Mouse (Mus musculus): ENCODE results near the gene Brix1. TPM values are rescaled to one million over a fixed set of nuclear protein-coding genes. Genes with fewer than 3 reads are reported as not detected.

Gene Brix1
- polyA plus RNA-seq, 1 experiment from 2014 or later: 165 TPM

DNA sequence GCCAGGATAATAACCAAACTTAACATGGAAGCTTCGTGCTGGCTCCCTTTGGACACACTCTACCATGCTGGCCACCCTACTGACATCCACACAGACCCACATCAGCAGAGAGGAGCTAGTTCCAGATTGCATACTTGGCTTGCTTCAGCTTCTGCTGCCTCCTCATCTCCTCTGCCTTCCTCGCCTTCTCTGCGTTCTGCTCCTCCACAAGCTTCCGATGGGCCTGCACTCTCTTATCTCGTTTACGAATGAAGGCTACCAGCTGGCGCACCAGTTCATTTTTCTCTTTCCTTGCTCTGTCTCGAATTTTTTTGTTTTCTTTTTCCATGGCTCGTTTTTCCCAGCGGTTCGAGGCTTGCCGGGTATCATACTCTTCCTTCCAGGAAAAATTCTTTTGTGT is 24.8 kb downstream of the Brix1 start:
- DNase-seq (ENCODE audit: low spot score): no peak

DNA sequence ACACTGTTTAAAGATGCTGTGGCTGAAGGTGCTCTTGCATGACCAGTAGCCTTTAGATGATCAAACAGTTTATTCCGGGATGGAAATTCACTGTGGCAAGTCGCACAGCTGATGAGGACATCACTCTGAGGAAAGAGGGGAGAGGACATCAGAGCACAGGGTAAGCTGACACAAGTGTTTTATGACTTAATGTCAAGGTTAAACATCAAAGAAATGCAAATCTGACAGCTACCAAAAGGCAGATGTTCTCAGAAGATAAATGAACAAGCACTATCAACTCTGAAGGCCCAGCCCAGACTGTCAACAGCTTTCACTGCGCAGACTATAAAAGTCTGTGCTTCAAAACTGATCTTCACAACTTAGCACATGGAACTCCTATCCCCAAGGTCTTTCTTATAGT is 38.6 kb downstream of the Brix1 start:
- DNase-seq (ENCODE audit: low spot score): no peak

DNA sequence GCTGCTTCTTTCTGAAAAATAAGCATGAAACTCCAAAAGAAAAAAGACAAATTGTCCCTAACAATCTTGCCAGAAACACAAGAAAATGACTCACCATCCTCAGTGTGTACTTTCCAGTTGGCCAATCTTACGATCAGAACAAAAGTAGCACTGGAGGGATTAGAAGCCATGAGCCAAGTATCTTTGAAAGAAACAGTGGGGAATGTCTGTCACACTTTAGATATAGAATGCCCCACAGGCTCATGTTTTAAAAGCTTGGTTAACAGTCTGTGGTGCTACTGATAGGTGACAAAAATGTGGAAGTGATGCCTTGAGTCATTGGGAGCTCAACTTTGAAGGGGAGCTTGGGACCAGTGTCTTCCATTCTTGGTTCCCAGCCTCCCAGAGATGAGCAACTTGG is 43.5 kb downstream of the Brix1 start:
- no peak for DNase-seq (ENCODE audit: low spot score)

DNA sequence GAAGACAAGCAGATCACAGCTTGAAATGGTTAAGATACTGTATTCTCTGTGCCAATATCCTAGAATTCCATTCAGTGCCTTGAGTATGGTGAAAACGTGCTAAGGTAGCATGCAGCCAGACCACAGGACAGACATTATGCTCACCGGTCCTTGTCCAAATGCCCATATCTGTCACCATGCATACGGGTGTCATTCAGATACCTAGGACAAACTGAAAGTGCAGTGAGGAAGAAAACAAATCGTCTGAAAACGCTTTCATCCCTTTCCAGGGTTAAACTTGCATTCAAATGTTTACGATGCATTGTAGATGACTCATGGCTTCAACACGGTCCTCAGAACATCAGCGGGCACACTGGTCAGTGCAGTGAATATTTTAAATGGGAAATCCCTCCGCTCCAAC is 44.3 kb downstream of the Brix1 start:
- no peak for DNase-seq (ENCODE audit: low spot score)

DNA sequence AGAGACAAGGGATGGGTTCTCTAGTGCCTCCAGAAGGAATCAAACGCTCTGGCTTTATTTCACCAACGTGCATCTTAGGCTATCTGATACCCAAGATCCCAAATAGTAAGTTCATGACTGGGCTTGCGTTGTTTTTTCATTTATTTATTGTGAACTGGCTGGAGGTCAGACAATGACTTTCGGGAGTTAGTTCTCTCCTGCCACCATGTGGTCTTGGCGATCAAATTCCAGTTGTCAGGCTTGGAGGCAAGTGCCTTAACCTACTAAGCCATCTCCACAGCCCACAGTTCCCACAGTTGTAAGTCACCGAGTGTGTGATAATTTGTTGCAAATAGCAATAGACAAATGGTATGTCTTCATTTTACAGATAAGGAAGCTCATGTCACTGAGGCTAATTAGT is 45.8 kb downstream of the Brix1 start:
- no peak for DNase-seq (ENCODE audit: low spot score)

DNA sequence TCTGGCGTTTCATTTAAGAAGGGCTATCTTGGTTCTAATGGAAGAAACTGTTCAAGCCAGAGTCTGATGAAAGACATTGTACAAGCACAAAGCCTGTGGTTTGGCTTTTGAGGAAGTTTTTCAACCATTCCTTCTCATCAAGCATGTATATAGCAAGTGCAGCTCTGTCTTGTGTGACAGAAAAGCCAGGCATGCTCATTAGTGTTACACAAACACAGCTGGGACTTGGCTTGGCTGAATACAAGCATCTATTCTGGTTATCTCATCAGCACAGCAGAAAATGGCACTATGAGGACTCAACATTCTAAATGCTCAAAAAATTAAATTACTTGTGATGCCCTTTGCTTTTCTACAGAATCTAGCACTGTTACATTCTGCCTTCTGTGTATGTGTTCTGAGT is 48.9 kb downstream of the Brix1 start:
- no peak for DNase-seq (ENCODE audit: low spot score)

DNA sequence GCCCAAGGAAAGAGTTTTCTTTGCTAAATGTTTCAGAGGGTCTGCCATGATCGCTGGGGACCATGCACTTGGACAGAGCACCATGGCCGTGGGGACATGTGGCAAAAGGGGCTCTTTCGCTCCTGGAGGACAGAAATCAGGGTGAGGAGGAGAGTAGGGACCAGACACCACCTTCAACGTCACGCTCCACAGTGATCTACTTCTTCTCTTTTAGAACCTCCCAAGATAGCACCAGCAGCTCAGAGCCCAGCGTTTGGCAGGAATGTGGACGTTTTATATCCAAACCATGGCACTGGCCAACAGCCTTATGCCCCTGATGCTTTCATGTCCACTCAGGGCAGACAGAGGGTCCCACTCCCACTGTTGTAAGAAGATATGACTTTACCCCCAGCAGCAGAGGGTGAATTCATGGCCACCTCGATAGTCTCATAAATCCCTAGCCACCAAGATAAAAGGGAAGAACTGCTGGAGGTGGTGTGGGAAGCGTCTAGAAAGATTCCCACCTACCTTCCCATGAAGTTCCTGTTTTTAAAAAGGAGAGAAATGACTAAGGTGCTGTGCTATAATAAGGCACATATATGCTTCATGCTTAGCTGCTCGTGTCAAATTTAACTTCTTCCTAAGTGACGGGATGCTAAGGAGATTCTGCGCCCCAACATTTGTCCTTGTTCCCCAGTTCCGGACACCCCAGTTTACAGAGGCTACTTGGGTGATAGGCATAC is 59.0 kb downstream of the Brix1 start:
- no peak for DNase-seq (ENCODE audit: low spot score)

DNA sequence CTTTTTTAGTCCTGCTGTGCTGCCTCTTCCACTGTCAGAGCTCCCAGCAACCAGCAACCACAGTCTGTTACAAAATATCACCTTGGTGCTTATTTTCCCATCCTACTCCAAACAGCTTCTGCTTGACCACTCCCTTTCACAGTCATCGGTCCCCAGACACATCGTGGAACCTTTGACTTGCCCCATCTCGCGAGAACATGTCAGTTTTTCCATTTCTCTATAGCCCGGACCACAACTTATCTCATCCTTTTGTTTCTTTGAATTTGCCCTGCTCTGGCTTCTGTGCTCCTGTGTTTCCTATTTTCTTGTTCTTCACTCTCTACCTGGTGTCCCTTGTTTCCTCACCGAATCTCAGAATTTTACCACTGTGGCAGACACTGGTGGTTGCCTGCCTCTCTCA is 59.6 kb downstream of the Brix1 start:
- no peak for DNase-seq (ENCODE audit: low spot score)

Other genes starting within 250 kb of the Brix1 start
- not detected in 2 replicates for gene Gm21973, start 160.6 kb downstream of the Brix1 start, polyA plus RNA-seq (2015; fragmentation: Nextera tagmentation; extraction: Ambion mirVana)
- not detected in 2 replicates for gene Agxt2, start 127.4 kb downstream of the Brix1 start, polyA plus RNA-seq (2015; fragmentation: Nextera tagmentation; extraction: Ambion mirVana)
- gene Dnajc21, start 15.4 kb downstream of the Brix1 start, polyA plus RNA-seq (2015; fragmentation: Nextera tagmentation; extraction: Ambion mirVana): 14.9 and 17.5 TPM in 2 replicates
- gene Rad1, start 71 bp upstream of the Brix1 start, polyA plus RNA-seq (2015; fragmentation: Nextera tagmentation; extraction: Ambion mirVana): 35.7 and 35.9 TPM in 2 replicates
- not detected in 2 replicates for gene Ttc23l, start 72.7 kb upstream of the Brix1 start, polyA plus RNA-seq (2015; fragmentation: Nextera tagmentation; extraction: Ambion mirVana)
- gene Rai14, start 228.7 kb upstream of the Brix1 start, polyA plus RNA-seq (2015; fragmentation: Nextera tagmentation; extraction: Ambion mirVana): 6.8 and 8.1 TPM in 2 replicates